Mouse (Mus musculus): ENCODE results near the gene Gpc5.

Gene Gpc5

DNA sequence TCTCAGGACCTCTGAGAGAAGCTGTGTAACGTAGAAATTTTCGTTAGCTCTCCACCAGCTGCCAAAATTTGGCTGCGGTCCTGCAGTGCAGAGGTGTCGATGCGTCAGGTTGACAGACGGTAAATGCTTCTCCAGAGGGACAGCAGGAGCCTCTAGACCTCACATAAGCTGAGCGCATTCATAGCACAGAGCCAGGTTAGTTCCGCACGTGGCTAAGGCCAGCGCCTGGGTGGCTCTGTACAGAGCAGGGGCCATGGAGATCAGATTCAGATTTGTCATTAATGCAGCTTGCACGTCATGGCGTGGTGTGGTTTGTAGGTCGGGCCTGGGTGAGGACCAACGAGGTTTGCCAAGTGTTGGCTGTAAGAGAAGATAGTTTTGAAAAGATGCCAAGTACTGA, 385.3 kb downstream of the Gpc5 start:
- DNase-seq (ENCODE audit: extremely low read depth, insufficient read length, low spot score), result no peak

DNA sequence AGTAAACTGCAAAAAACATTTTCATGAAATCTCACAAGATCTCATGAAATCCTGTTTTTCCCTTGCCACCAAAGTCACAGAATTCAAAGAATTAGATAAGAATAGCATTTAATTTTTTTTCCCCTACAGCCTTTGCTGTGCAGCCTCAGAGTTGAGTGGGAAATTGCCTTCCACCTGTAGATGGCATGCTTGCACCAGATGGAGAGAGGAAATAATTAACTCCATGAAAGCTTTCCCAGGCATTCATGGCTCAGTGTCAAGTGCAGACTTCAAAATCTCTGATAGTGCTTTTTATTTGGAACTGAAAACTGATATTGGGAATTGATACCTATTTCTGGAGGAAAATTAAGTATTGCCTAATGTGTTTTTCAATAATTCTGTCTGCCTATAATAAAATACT, 393.1 kb downstream of the Gpc5 start:
- no peak for DNase-seq (ENCODE audit: extremely low read depth, insufficient read length, low spot score)

DNA sequence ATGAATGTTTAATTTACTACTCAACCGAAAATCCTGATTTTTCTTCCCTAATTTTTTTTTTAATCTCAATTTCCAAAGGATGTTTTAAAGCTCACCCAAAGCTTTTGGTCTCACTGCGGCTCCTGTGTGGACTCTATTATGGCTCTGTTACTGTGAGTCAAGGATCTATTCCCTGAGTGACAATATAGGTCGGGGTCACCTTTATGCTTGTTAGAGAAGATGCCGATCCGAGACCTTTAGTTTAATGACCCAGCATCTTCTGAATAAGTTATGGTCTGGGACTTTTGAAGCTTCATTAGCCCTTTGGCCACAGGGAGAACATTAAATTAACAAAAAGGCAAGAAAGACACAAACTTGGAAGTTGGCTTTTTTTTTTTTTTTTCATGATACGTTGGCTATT, 408.8 kb downstream of the Gpc5 start:
- DNase-seq (ENCODE audit: extremely low read depth, insufficient read length, low spot score), result no peak

DNA sequence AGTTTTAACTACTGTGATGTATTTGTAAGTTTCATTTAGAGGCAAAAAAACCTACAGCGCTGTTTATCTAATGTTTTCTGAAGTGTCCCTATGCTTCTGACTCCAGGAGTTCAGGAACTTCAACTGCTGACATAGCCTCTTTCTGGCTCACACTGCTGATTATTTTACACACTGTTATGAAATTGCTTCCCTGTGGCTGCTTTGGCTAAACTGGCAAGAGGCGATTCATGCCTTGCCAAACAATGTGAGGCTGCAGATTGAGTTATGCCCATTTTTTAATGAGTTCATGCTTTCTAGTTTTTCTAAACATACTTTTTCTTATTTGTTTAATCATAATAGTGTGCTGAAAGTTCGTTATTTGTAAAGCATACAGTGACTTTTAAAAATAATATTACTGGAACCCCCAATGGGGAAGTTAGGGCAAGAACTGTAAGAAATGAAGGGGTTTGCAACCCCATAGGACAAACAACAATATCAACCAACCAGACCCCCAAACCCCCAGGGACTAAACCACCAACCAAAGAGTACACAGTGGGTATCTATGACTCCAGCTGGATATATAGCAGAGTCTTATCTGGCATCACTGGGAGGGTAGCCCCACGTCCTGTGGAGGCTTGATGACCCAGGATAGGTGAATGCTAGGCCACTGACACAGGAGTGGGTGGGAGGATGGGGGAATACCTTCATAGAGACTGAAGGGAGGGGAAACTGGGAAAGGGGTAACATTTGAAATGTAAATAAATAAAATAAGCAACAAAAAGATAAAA, 454.7 kb downstream of the Gpc5 start:
- DNase-seq (ENCODE audit: extremely low read depth, insufficient read length, low spot score), result no peak

DNA sequence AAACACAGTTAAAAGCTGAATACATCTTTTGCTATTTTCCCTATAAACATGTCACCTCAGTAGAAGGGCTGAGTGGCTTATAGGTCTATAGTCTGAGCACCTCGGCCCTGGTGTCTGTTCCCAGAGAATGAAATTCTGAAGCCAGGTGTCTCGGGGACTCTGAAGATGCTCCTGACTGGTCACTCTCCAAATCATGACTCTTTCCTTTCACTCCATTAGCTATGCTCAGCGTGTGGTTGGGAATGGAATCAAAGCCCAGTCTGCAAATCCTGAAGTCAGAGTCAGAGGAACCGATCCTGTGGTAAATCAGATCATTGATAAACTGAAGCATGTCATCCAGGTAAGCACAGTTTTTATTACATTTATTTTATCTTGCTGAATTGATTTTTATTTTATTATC, 460.0 kb downstream of the Gpc5 start:
- DNase-seq (ENCODE audit: extremely low read depth, insufficient read length, low spot score), result no peak

DNA sequence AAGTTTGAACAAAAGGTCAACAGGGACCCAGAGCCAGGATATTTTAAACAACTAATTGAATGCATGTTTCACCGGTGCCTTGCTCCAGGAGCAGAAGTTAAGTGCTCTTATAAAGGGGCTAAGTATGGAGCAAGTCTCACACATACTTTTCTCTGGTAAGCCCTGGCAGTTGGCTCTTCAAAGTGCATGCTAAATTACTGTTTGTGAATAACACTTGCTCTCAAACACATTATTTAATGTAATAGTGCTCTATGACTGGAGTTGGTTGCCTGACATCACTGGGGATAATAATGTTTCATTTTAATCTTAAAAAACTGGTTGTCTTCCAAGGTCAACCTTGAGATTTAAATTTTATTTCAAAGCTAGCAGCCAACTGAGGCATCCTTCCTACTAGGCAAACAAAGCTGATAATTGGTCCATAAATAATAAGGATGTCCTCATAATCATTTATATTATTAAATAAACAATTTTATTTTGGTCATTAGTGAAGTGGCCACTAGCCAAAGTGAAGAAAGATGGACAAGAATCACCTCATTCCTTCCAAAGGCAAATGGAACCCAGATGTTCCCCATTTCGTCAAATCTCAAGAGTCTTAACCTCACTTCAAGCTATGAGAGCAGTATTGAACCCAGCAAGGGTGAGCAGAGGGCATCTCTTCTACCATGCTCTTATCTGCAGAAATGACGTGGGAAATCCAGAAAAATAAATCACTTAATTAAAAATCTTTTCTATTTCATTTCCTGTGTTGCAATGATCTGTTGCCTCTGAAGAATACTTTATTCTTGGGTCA, 488.6 kb downstream of the Gpc5 start:
- DNase-seq (ENCODE audit: extremely low read depth, insufficient read length, low spot score), result no peak

DNA sequence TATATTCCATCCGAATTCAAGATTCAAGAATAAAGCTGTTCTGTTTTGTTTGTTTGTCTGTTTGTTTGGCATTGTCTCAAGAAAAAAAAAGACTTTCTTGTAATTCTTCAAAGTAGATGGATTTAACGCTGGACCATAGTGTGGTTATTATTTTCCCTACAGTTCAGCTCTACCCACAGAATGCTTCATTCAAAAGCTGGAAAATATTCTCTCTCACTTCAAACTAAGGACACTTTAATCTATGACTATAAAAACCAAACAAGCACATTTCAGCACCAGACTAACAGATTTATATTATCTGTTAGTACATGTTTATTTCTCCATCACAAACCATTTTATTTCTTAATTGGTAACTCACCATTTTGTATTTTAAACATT, 489.2 kb downstream of the Gpc5 start:
- no peak for DNase-seq (ENCODE audit: extremely low read depth, insufficient read length, low spot score)

DNA sequence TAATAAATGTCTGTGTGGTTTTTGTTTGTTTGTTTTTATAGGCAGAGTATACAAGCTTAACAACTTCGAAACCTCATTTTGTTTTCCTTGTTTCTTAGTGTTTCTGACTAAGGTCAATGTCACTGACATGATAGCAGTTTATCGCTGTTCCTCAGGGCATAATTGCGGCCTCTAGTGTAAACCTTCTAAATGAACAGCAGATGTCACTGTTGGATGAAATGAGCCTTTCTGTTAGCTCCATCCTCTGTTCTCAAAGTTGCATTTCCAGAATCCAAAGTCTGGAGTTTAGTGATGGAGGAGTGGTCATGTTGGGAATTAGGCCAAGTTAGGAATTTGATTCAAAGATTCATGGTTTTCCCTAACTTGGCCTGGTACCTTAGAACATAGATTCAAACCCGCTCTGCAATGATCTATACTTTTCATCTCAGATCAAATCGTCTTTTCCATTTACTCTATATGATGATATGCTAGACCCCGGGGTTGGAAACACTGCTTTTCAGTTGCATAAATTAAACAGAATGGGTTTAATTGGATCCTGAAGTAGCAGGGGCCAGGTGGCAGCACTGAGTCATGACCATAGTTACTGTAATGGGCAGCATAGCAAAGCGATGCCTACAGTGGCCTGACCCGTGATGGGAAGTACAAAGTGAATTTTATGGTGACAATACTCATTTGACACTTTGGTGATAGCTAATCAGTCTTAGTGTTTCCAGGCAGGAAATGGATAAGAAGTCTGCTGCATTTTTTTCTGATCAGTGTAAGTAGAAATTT, 508.4 kb downstream of the Gpc5 start:
- no peak for DNase-seq (ENCODE audit: extremely low read depth, insufficient read length, low spot score)

DNA sequence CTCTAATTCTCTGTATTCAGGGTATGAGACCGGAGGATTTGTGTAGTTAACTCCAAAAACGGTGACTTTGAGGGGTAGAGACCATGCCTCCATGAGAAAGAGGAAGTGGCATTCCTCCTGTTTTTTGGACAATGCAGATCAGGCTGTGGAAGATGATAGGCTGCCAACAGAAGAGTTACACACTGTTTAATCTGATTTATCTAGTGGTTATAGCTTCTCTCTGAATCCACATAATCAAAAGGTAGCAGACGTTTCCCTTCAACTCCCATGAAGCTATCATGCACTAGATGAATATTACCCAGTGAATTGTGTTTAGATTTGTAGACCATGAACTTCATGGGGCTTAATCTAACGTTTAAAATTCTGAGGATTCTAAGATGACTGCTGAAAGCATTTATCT, 522.1 kb downstream of the Gpc5 start:
- DNase-seq (ENCODE audit: extremely low read depth, insufficient read length, low spot score), result no peak

DNA sequence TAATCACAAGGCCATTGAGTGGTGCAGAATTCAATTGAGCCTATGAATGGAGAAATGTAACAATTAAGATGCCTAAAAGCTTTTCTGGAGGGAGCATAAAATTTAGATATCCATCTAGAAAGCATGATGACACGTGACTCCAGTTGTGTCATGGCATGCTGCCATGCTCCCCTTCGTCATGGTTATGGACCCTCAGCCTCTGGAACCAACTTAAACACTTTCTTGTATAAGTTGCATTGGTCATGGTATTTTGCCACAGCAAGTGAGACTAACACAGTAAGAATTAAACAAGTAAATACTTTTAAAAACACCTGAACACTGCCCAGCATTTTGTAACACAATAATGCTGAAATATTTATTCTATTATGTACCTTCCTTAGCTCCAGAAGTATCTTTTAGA, 524.3 kb downstream of the Gpc5 start:
- no peak for DNase-seq (ENCODE audit: extremely low read depth, insufficient read length, low spot score)

DNA sequence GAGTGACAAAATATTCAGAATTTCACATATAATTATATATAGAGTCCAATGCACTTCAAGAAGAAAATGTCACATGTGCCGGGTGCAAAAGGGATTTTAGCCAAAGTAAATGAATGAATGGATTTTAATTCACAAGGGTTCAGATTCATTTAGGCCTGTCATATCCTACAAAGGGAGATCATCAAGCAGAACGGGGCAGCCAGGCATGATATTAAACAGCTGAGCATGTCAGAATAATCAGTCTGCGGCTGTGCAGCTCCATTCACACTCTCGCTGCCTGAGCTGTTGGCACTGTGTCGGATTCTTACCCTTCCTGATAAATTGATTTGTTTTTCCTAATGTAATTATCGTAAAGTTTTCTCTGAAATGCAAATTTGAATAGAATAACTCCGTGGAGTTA, 524.8 kb downstream of the Gpc5 start:
- no peak for DNase-seq (ENCODE audit: extremely low read depth, insufficient read length, low spot score)

DNA sequence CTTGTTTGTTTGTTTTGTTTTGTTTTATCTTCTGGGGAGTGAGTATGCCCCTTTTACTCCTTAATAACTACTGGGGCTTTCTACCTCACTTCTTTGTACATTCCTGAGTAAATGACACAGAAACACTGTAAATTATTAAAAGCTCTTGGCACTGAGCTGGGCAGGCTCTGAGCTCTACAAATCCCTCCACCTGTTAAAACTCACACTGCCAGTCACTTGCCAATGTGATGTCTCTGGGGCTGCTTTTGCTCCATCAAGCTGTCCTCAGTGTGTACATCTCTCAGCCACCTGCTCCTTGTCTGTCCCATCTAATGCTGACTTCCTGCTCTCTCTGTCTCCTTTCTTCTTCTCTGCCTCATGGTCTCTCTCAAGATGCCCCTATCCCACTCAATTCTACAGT, 528.5 kb downstream of the Gpc5 start:
- DNase-seq (ENCODE audit: extremely low read depth, insufficient read length, low spot score), result no peak

DNA sequence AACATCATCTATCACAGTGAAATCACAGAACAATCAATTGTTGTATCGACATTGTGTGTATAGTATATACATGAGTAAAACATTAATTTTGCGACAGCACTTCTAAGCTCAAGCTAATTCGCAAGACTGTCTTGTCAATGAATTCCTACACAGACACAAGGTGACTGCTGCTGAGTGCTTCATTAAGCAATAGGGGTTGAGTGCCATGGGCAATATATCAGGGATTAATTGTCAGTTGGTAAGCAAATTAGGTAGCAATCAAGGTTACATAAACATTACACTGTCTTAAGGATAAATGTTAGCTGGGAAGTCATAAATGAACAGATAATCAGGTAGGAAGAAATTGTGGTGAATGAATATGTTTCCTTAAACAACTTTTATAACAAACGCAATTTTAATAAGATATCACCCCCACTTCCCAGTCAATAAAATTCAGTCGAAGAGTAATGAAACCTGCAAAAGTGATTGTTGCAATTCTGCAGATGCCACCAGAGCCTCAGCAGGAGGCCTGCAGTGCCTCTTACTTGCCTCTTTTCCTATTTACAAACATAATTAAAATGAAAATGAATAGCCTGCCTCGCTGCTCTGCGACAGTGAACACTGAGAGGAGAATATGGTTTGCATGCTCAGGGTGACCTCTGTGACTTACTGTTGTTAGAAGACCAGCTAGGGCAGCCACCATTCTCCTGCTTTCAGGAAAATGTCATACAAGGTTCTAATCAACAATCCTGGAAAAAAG, 539.3 kb downstream of the Gpc5 start:
- no peak for DNase-seq (ENCODE audit: extremely low read depth, insufficient read length, low spot score)

DNA sequence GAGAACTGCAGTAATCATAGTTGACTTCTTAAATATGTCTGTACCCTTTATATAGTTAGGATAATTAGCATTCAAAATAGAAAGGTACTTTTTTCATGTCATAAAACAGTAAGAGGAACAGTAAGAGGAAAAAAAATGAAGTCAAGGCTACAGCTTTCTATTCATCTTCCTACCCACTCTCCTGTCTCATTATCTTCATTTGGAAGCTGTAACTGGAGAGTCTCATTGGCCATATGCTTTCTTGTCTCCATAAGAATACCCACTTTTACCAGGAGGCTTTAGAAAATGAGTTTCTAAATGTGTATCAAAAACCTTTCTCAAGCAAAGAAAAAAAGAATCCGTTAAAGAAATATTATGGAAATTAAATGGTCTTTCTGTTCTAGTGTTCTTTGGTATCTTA, 541.3 kb downstream of the Gpc5 start:
- DNase-seq (ENCODE audit: extremely low read depth, insufficient read length, low spot score), result no peak

DNA sequence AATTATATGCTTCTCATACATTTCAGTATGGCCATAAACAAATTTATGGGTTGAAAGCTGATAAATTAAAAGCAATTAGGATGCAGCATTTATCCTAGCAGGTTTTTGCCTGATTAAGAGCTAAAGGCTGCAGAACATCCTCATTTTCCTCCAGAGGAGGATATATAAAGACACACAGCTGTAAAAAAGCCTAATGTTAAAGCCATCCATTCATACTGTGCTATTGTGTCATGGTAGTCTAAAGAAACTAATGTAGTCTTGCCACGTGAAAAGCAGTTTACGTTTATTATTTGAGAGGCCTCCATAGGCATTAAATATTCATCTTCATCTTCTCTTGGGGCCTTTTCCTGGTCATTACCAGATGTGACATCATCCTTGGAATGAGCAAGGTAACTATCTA, 587.9 kb downstream of the Gpc5 start:
- no peak for DNase-seq (ENCODE audit: extremely low read depth, insufficient read length, low spot score)

DNA sequence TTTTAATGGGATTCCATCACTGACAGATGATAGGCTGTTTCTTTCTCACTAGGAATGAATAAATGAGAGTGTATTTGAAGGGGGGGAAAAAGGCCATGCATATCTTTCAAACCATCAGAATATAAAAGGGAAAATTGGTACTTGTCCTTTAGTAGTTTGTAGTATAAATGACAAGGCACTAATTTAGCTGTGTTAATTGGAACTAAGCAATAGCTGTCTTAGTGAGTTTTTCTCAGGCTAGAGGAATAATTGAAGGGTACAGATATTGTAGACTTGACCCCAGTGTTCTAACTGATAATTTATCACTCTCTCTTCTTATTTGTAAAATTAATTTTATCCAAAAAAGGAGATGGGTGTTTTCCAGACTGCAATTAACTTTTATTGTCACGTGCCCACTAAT, 654.0 kb downstream of the Gpc5 start:
- no peak for DNase-seq (ENCODE audit: extremely low read depth, insufficient read length, low spot score)

DNA sequence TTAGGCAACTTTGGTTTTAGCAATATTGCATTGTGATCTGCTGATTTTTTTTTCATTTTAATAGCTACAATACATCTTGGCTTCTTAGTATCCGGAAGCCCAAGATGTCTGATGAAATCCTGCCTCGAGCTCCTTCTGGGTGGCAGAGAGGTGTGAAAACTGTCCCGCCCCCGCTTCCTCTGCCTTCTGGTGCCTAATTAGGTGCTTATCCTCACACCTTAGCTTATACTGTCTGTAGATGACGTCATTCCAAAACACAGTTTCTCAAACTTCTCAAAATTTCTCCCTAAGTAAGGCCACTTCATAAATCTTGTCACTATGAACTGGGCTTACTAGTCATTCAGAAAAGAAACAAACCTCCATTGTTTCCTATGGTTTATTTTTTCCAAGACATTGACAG, 668.2 kb downstream of the Gpc5 start:
- DNase-seq (ENCODE audit: extremely low read depth, insufficient read length, low spot score), result no peak

DNA sequence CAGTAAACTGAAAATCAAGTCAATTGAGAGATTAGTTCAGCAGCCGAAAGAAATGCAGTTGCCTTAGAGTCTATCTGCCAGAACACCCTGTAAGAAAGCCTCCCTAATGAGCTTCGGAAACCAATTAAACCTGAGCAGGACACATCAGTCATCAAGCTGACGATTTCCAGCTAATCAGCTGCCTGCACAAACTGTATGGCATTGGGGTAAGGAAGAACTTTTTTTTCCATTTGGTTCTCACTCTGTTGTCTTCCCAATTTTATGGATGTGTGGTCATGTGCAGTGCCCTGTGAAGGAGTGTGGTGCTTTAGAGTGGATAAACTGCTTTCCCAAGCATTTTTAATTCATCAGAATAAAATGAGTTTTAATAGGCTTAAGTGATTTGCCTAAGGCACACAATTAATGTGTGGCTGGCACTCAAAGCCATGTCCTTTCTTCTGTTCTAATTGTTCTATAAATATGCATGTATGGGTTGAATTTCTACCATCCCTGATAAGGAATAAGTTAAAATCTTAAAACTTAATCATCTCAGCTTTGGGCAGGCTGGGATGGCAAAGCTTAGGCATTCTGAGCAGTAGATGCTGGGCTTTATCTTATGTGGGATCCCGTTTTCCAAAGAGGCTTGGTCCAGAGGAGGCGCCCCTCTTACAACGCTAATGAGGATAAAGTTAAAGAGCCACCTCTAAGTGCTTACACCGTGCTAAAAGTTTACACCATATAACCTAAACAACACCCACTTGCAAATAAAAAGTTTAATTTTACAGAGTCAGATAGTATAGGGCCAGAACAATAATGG, 687.6 kb downstream of the Gpc5 start:
- no peak for DNase-seq (ENCODE audit: extremely low read depth, insufficient read length, low spot score)

DNA sequence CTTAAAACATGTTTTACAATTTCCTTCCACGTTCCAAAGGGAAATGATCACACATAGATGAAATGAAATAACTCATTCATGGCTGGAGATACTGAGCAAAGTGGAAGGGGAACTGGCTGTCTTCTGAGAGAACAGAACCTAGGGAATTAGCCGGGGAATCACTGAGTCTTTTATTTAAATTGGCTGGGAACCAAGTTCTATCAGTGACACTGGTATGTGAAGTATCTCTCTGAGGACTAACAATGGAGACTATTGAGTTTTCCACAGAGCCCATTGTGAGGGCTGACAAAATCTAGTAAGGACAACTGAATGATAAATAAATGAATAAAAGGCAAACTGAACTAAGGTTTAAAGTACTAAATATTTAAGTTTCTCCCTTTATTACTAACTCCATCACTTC, 712.7 kb downstream of the Gpc5 start:
- no peak for DNase-seq (ENCODE audit: extremely low read depth, insufficient read length, low spot score)

DNA sequence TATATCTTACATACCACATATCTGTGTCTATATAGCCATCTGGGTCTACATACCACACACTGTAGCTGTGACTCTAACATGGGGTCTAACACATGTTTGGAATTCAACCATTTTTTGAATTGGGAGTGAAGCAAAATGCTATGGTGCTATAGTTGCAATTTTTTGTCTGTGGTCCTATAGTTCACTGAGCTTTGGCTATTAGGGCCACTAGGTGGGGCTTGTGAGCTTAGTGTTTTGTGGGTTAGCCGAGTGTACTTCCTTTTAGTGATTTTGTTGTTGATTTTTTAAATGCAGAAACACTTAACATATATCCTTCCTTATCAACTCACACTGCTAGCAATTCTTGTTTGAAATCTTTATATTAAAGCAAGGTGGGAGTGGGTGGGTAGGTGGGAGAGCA, 727.0 kb downstream of the Gpc5 start:
- no peak for DNase-seq (ENCODE audit: extremely low read depth, insufficient read length, low spot score)

Data from 3134 (cell line).